Mouse (Mus musculus) kidney, postnatal 14 days (tissue): ENCODE results near the gene Fam120a.

ENCODE experiments used
- DNase-seq: peaks from one replicate; pipeline ENCODE4 v3.0.0; 2022; ENCODE audit warnings: mixed read lengths

Fam120a gene

DNA sequence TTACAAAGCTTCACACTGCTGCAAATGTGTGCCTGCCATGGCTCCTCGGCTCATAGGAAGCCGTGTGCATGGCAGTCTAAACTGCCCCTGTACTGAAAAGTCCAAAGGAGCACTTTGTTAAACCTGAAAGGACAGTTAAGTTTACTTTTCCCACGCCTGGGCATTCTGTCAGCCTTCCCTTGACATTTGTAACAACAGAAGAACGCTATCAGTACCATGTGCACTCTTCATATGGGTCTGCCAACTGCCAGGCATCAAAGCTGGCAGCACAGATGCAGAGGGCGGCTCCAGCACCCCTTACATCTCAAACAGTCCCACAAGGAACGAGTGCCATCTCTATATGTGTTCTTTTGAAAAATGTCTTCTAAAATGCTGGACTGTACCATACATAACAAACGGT, 56.4 kb downstream of the Fam120a start:
- no peak for DNase-seq

DNA sequence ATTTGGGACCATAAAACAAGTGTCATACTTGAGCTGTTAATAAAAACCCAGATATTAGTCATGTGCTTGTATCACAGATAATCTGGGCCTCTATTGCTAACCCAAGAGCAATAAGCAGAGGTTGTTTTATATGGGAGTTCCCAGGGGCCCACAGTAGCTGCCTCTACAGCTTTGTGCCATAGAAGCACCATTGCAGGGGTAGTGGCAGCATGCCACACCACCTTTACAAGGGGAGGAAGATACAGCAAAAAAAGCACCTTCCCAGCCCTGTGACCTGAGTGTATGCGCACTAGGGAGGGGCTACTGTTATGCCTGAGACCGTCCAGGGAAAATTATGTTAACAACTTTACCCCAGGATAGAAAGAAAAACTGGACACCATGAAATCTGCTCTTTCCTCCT, 62.4 kb downstream of the Fam120a start:
- DNase-seq: no peak

DNA sequence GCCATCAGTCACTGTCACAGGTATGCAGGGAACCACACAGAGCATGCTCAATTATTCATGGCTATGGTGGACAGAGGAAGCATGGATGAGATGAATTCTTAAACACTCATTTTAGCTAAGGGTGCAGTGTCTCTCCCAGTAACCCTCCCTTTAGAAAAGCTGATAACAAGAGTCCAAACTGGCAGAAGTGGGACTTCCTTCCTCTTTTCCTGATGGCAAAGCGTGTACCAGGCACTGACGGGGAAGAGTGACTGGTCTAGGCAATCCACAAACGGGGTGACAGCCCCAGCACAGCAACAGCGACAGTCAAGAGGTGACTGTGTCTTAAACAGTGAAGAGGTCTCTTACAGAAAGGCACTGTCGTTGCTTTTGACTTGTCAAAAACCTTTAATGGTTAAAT, 72.4 kb downstream of the Fam120a start:
- DNase-seq: no peak

DNA sequence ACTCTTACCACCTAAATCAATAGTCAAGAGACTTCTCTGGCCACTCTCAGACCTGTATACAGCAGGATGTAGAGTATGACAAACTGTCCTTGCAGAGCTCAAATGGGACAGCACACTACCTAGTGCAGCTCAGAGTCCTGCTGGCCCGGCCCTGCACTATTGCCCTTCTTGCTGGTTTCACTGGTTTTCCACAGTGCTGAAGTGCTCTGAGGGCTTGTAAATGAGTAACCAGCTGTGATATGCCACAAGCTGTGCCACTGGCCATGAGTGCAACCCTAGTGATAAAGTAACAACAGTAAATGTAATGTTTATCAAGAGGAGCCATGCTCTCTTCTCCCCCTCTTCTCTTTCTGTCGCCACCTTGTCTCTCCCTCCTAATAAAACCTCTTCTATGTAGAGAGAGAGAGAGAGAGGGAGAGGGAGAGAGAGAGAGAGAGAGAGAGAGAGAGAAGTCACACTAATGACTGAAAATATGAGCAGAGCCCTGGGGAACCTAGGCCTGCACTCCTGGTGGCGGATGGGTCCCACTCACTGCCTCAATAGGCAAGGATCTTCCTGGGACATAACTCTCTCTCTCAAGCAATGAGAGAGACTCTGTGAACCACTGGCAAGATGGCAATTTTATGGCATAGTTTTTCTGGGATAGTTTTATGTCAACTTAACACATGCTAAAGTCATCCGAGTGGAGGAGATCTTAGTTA, 77.4 kb downstream of the Fam120a start:
- peak; percentile 66 for DNase-seq

DNA sequence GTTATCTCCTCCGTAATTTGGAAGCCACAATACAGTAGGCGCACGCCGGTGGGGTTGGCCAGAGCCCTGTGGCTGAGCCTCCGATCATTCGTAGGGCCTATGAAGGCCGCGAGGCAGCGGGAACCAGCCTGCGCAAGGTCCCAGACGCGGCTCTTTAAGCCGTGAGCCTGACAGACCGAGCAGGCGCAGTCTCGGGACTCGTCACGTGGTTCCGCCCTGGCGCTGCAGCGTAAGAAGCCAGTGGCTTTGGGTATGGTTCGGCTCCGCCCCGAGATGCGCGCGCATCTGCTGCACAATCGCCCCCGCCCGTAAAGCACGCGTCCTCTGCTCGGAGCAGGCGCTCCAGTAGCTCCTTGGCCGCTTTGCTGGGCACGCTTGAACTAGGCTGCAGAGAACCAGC, 89.3 kb downstream of the Fam120a start:
- peak; percentile 99 for DNase-seq

DNA sequence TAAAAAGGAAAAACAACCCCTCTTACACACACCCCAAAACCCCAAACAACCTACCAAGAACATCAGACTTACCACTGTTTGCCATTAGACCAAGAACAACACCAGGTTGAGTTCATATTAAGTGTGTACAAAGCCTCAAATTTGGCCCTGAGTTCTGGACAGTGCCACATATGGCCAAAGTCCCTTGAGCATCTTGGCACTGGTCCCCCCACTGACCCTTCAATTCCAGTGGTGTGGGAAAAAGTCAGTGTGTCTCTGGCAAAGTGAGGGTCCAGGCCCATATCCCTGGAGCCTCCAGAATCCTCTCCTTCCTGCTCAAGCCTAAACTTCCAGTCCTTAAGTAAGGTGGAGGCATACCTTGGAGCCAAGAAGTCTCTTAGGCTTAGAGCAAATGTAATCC, 90.0 kb downstream of the Fam120a start:
- no peak for DNase-seq

DNA sequence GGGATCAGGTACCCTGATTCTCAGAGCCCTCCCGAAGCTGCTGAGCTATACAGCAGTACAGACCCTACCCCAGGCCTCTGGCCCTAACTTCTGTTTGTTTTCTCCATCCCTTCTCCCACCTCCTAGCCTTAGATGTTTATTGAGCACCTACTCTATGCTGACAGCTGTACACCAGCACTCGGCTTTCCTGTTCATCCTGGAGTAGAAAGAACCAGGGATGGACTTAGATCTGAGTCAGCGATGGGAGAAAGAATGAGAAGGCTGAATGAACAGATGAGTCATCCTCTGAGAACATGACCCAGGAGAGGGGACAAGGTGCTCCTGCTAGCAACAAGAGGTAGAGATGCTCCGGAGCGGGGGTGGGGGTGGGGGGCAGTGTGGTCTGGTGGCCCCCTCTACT, 95.1 kb downstream of the Fam120a start:
- DNase-seq: no peak

DNA sequence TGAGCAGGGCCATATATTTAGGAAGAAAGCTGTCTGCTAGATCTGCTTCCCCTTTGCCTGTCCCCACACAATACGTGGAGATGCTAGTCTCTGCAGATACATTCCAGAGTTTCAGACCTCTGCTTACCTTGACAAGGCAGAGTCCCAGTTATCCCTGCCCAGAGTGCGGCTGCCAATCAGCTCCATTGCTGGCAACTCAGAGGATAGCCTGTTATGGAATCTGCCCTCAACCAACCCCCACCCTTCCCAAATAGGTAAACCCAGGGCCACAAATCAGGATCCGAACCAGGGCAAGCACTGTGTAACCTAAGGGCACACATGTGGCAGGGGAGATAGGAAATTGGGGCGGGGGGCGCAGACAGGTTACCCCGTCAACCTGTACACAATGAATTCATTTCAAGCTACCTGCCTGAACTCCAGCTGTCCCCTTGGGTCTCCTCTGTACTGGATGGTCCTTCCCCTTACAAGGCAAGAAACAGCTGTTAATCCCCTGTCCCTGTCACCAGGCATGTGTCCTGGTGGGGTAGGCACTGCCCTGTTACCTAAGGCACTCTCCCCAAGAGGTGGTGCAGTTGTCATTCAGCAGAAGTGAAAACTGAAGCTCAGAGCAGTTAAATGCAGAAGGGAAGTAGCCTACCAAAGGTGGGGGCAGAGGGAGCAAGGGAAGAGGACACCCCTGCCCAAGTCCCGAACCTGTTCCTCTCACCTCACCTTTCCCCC, 95.8 kb downstream of the Fam120a start:
- DNase-seq: peak; percentile 37

DNA sequence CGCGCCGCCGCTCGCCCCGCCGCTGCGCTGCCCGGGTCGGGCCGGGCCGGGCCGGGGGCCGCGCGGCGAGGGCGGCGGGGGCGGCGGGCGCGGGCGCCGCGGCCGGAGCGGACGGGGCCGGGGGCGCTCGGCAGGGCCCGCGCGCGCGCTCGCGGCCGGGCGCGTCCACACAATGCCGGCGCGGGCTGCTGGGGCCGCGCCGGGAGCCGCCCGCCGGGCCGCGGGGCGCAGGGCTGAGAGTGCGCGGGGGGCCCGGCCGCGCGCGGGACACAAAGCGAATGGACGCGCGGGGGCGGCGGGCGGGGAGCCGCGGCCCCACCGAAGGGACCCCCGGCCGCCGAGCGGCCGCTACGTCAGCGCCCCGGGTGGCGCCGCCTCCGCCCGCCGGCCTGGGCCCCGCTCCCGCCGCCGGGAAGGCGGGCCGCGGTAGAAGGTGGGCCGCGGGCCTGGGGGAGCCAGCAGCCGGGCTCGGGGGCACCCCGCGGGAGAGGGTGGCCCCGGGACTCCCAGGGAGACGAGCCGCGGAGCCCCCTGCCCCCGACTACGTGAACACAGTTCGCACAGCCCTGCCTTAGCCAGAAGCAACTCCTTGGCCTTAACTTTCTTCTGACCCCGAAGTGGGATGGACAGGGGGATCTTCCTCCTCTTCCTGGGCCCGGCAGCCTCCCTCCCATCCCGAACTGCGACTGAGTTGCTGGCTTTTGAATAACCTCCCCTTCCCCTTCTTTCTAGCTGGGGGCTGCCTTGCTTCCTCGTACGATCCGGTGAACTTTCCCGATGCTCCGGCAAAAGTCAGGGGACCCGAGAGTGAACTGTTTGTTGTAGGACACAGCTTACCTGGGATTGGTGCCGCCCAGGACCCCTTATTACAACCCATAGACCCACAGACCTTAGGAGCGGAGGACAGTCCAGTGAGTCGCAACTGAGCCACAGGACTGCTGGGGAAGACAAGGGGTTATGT, 96.8 kb downstream of the Fam120a start, which contains the start of gene Phf2:
TSS of gene Phf2 (minus strand) at position 349 of the 961 bp plus-strand sequence.
- peak; percentile 59 for DNase-seq

DNA sequence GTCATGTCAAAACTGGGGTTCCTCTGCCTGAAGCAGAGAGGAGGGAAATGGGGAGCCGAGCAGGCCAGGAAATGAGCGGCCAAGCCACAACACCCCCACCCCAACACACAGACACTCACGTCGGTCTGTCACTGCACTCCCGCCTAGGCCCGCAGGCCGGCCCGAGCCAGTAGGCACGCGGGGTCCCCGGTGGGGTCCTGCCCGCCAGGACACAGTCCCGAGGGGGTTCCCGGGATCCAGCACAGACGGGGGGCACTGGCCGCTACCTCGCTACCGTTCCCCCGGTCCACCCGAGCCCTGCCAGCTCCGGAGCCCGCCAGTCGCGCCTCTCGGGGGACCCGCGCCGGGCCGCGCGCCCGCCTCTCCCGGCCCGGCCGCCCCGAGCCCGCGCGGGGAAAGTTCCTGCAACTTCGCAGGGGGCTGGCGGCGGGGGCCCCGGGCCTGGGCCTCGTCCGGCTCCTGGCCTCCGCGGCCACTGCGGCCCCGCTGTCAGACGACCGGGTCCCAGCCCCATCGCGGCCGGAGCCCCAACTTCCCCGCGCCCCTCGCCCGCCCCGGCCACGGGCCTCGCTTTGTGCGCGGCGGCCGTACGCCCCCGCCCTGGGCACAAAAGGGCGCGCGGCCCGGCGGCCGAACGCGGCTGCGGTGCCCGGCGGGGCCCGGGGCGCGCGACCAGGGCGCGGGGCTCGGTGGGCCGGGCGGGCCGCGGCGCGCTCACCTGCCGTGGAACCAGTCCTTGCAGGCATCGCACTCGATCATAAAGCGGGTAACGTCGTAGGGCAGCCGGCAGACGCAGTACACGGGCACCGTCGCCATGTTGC, 97.7 kb downstream of the Fam120a start:
- peak; percentile 62 for DNase-seq

DNA sequence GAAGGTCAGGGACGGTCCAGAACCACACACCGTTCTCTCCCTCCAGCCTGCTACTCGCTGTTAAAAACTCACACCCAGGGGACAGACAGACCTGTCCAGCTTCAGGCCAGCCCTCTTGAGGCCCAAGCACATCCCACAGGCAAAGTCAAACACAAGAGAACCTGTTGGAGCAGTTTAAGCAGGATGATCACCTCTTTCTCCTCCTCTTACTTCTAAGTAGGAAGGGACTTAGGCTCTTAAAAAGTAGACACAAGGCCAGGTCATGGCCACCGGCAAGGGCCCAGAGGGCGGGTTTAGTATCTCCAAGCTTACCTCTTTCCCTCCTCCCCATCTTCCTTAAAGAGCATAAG, 98.2 kb downstream of the Fam120a start:
- peak; percentile 30 for DNase-seq

DNA sequence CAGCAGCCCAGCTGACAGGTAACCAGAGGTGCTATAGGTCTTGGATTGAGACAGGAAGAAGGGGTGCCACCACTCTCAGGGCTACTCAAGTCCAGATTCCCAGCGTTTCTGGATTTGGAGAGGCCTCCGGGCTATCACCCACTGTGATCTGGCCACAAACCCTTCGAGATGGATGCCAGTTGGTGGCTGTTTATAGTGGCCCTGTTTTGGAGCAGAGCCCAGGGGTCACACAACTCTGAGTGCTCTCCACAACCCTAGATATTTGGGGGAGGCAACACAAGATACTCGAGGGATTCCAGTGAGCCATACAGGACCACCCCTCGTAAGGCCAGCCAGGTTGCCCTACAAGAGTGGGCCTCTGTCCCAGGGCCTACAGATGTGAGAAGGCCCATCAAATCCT, 98.7 kb downstream of the Fam120a start:
- no peak for DNase-seq

DNA sequence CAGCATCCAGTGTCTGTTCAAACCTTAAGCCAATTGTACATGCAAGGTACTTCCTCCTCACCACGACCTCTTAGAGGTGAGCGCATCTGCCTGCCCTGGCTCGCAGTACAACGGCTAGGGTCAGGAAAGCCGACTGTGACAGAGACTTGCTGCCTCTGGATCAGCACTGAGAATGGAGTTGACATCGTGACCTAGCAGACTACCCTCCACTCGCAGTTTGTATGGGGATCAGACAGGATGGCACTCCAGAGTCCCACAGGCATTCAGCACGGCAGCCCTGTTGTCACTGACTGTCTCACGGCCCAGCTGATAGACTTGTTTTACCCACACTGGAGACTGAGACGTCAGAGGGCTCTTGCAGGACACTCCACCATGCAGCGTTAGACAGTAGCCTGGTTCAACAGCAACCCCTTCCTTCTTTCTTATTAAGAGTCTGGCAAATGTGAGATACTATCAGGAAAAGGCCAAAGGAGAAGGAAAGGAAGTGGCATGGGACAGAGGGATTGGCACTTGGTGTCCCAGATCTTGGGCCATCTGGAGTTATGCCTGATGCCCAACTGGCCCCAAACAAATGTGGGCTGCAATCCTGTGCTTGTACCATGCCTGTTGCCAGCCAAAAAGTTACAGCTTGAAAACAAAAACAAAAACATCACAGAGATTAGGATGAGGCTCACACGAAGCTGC, 103.0 kb downstream of the Fam120a start:
- no peak for DNase-seq

DNA sequence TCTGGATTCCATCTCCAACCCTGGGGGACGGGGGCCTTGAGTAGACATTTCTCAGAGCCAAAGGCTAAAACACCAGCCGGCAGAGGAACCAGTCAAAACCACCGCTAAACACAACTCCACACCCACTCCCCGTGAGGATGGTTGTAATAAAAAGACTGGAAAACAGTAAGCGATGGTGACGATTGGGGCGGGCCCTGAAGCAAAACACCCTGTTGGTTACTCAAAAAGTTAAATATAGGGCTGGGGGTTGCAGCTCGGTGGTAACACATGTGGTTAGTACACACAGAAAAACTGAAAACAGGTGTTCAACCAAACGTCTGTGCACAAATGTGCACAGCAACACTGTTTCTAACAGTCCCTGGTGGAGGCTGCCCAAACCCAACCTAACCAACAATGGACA, 104.3 kb downstream of the Fam120a start:
- DNase-seq: no peak

DNA sequence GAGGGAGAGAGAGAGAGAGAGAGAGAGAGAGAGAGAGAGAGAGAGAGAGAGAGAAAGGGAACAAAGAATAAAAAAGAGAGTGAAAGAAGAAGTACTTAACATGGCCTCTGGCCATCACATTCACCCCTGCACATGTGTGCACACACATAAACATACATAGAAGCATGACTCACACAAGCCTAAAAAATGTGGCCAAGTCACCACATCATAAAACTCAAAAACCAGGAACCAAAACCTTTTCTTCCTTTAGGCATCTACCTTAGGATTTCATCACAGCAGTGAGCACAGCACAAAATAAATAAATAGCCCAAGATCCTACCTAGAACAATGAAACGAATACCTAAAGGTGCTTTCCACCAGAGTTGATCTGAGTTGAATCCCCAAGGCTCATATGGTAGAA, 105.9 kb downstream of the Fam120a start:
- no peak for DNase-seq

DNA sequence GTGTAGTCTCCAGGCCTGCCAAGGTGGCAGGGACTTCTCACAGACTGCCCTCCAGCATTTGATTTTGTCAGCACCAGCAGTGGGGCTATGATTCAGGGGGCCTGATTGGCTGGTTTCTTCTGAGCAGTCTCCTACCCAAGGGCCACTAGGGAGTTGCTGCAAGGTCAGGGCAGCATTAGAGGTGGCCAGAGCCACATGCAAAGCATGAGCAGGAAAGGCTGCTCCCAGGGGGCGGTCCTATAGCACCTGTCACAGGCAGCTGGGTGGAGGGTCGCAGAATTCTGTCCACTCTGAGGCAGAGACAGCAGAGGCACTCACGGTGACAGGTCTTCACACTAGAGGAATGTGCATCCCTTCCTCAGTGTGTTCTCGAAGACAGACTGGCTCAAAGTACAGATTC, 109.0 kb downstream of the Fam120a start:
- no peak for DNase-seq

DNA sequence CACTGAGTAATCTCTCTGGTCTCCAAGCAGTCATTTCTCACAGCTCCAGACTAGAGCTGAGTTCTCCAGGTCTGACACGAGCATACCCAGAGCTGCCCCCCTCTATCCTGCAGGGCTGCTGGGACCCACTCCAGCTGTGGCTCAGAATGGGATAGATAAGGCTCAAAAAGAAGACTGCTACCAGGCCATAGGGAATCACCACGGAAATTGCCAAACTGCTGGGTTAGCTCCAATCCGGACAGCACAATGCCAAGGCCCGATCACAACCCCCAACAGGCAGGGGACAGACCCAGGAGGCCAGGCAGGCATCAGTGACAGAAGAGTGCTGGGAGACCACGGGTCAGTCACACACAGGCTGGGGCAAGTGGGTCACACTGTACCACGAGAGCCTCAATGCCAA, 109.8 kb downstream of the Fam120a start:
- DNase-seq: no peak

DNA sequence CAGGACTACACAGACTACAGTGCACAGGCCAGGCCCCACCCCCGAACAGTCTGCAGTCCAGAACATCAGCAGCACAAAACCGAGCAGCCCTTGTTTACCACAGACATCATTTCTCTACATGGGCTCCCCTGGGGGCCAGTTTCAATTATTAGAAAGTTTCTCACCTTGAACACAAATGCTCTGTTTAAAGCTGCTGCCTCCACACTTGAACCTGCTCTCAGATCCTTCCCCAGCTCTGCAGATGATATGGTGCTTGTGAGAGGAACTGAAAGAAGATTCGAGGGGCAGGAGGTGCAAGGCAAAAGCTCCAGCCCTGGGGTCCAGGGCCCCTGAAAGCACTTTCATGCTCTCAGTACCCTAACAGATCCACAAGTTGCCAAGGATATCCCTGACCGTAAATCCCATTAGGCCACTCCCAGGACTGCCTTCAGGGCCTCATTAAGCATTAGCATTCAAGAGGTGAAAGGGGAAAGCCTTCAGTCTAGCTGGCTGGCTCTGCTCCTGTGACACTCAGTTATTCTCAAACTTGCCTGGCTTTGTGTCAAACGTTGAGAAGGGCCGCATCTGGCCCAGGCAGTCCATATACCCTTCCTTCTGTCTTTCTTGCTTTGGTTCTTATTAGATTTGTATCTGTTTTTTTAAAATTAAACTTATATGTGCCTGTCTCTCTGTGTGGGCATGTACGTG, 110.4 kb downstream of the Fam120a start:
- DNase-seq: peak; percentile 46

DNA sequence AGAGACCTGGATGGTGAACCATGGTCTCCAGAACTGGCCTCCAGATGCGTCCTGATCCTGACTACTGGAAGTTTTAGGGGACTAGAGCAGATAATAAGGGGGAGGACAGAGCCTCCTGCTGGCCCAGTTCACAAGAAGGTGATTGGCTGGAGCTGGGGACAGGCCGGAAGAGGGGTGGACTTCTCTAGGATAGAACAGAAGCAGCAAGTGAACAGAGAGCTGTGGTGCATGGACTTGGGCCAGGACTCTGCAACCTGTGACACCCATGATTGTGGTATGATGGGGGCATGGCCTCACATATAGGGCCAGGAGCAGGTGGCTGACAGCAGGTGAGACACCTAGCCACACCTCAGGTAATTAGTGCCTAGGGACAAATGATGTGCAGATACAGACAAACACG, 113.9 kb downstream of the Fam120a start:
- no peak for DNase-seq

DNA sequence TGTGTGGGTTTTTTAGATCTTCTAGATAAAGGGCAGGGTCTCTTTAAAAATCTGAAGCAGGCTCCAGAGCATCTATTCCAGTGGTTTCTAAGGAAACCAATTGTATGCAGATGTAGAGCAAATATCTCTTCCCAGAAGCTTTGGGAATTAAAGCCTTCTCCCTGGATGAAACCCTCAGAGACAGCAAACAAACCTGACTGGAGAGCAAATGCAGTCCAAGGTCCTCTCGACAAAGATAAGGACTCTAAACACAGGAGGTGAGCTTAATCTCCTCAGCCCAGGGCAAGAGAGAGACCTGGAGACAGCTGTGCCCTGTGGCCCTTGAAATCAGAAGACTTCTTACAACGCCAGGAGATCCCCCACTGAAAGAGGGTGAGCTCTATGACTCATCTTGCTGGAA, 114.3 kb downstream of the Fam120a start:
- no peak for DNase-seq

DNA sequence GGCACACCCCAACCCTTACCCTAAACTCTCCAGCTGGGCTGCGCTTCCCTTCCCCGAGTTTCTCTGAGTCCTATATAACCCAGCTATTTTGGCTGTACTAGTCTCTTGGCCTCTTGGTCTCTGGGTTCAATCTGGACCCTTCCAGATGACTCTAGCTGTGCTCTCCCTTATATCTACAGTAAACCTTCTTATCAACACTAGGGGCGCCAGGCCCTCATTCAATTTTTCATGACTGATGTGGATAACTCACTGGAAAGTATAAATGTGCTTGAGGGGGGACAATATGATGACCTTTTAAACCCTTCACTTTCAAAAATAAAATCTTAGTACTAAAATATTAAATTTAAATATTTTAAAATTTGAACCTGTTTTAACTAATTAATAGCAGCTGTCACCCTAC, 115.0 kb downstream of the Fam120a start:
- no peak for DNase-seq
